Mouse (Mus musculus): Measurements from ENCODE around the gene Psmd8. TPM values are rescaled to one million over a fixed set of nuclear protein-coding genes. Genes with fewer than 3 reads are reported as not detected.
A peak's percentile ranks its signal among the peaks of the same experiment; 100 is the strongest.
"Not testable (repeated sequence)": the region's sequence is repeated elsewhere in the genome, so short reads cannot be mapped to it uniquely, and the experiment has no call there.

The Psmd8 gene
- total and polyA plus RNA-seq, 2 experiments from 2014 or later = 292 to 329 TPM

- Histone ChIP-seq H3K9ac (replicated peaks; ENCODE audit: low read length, poor library complexity, severe bottlenecking) (no peak overlapping the region), H3K4me2 (ENCODE audit: low read depth, low read length, poor library complexity, severe bottlenecking) (no peak overlapping the region), H3K36me3 (ENCODE audit: insufficient read depth, low read length) (no peaks in the 10 kb centered on the region), H3K4me3 (ENCODE audit: low read depth, low read length) (no peak overlapping the region), H3K27ac (ENCODE audit: low read depth, low read length) (no peak overlapping the region), H3K27me3 (ENCODE audit: insufficient read depth, low read length) (no peaks in the 10 kb centered on the region), H3K9me3 (ENCODE audit: low read length) (no peaks in the 10 kb centered on the region), H3K4me1 (ENCODE audit: insufficient read depth, low read length) (no peaks in the 10 kb centered on the region)
- TF ChIP-seq CTCF (IDR thresholded peaks at IDR 0.05) = no peak
- DNase-seq (ENCODE audit: low spot score) (no peak), ATAC-seq (ENCODE audit: low FRiP score) (no peak)
- WGBS = 79% methylated on average over 6 of the region's 6 CpGs
Measured at GRCm38 (mm10) chr7:29202577-29202976, 22.1 kb upstream of the Psmd8 start.

GRCm38 (mm10) chr7:29194230-29194629 is 13.7 kb upstream of the Psmd8 start:
- not testable (repeated sequence) for H3K27me3 ChIP-seq (ENCODE audit: insufficient read depth, low read length); ATAC-seq (ENCODE audit: low FRiP score); H3K9ac ChIP-seq (replicated peaks; ENCODE audit: low read length, poor library complexity, severe bottlenecking); H3K27ac ChIP-seq (ENCODE audit: low read depth, low read length); H3K4me2 ChIP-seq (ENCODE audit: low read depth, low read length, poor library complexity, severe bottlenecking); H3K9me3 ChIP-seq (ENCODE audit: low read length); H3K4me1 ChIP-seq (ENCODE audit: insufficient read depth, low read length); H3K36me3 ChIP-seq (ENCODE audit: insufficient read depth, low read length); H3K4me3 ChIP-seq (ENCODE audit: low read depth, low read length); DNase-seq (ENCODE audit: low spot score)
- 93% methylated on average over 1 of the region's 1 CpGs for WGBS

- H3K36me3 ChIP-seq (ENCODE audit: insufficient read depth, low read length); DNase-seq (ENCODE audit: low spot score); H3K9ac ChIP-seq (replicated peaks; ENCODE audit: low read length, poor library complexity, severe bottlenecking); H3K4me1 ChIP-seq (ENCODE audit: insufficient read depth, low read length); H3K27ac ChIP-seq (ENCODE audit: low read depth, low read length); H3K27me3 ChIP-seq (ENCODE audit: insufficient read depth, low read length); ATAC-seq (ENCODE audit: low FRiP score); H3K9me3 ChIP-seq (ENCODE audit: low read length); H3K4me2 ChIP-seq (ENCODE audit: low read depth, low read length, poor library complexity, severe bottlenecking); H3K4me3 ChIP-seq (ENCODE audit: low read depth, low read length): not testable (repeated sequence)
- WGBS = 83% methylated on average over 4 of the region's 4 CpGs
Measured at GRCm38 (mm10) chr7:29181323-29181722, 822 bp upstream of the Psmd8 start.

- DNase-seq (ENCODE audit: low spot score) (no peak), ATAC-seq (ENCODE audit: low FRiP score) (peak; percentile 38)
- peaks cover 10% of the 10 kb centered on the region for H3K4me1 ChIP-seq (ENCODE audit: insufficient read depth, low read length)
- peaks cover 4% of the 10 kb centered on the region for H3K36me3 ChIP-seq (ENCODE audit: insufficient read depth, low read length)
- 37% methylated on average over 5 of the region's 5 CpGs for WGBS
- H3K4me3 ChIP-seq (ENCODE audit: low read depth, low read length) = peak overlapping the region; percentile 73
- no peak overlapping the region for H3K9ac ChIP-seq (replicated peaks; ENCODE audit: low read length, poor library complexity, severe bottlenecking)
- peak overlapping the region; percentile 83 for H3K4me2 ChIP-seq (ENCODE audit: low read depth, low read length, poor library complexity, severe bottlenecking)
- H3K27me3 ChIP-seq (ENCODE audit: insufficient read depth, low read length) = no peaks in the 10 kb centered on the region
- TF ChIP-seq CTCF (IDR thresholded peaks at IDR 0.05) = no peak; the same call in 1 of the 2 replicates
- H3K27ac ChIP-seq (ENCODE audit: low read depth, low read length) = peak overlapping the region; percentile 45; the same call in 1 of the 2 replicates
- no peaks in the 10 kb centered on the region for H3K9me3 ChIP-seq (ENCODE audit: low read length)
Measured at GRCm38 (mm10) chr7:29180854-29181236, 344 bp upstream of the Psmd8 start.

- no peak for DNase-seq (ENCODE audit: low spot score)
- peak overlapping the region; percentile 73 for H3K4me3 ChIP-seq (ENCODE audit: low read depth, low read length)
- H3K27me3 ChIP-seq (ENCODE audit: insufficient read depth, low read length) = no peaks in the 10 kb centered on the region
- peaks cover 18% of the 10 kb centered on the region for H3K36me3 ChIP-seq (ENCODE audit: insufficient read depth, low read length)
- TF ChIP-seq CTCF (IDR thresholded peaks at IDR 0.05) = no peak
- no peaks in the 10 kb centered on the region for H3K9me3 ChIP-seq (ENCODE audit: low read length)
- 46% methylated on average over 7 of the region's 7 CpGs for WGBS
- no peak for ATAC-seq (ENCODE audit: low FRiP score)
- H3K9ac ChIP-seq (replicated peaks; ENCODE audit: low read length, poor library complexity, severe bottlenecking) = peak overlapping the region; percentile 77; the same call in 1 of the 2 replicates
- peaks cover 10% of the 10 kb centered on the region for H3K4me1 ChIP-seq (ENCODE audit: insufficient read depth, low read length)
- peak overlapping the region; percentile 83 for H3K4me2 ChIP-seq (ENCODE audit: low read depth, low read length, poor library complexity, severe bottlenecking)
- H3K27ac ChIP-seq (ENCODE audit: low read depth, low read length) = no peak overlapping the region
Measured at GRCm38 (mm10) chr7:29179323-29179722, 1.2 kb downstream of the Psmd8 start.

- ATAC-seq (ENCODE audit: low FRiP score) = no peak
Measured at GRCm38 (mm10) chr7:29178106-29178505, 2.4 kb downstream of the Psmd8 start.

More at GRCm38 (mm10) chr7:29178106-29178505, 2.4 kb downstream of the Psmd8 start:
- no peak overlapping the region for H3K27ac ChIP-seq (ENCODE audit: low read depth, low read length)
- 89% methylated on average over 4 of the region's 4 CpGs for WGBS
- H3K4me2 ChIP-seq (ENCODE audit: low read depth, low read length, poor library complexity, severe bottlenecking) = no peak overlapping the region
- H3K27me3 ChIP-seq (ENCODE audit: insufficient read depth, low read length) = peaks cover 9% of the 10 kb centered on the region
- H3K4me3 ChIP-seq (ENCODE audit: low read depth, low read length) = no peak overlapping the region
- peak; percentile 46 for TF ChIP-seq CTCF (IDR thresholded peaks at IDR 0.05)
- no peak overlapping the region for H3K9ac ChIP-seq (replicated peaks; ENCODE audit: low read length, poor library complexity, severe bottlenecking)
- peaks cover 31% of the 10 kb centered on the region for H3K36me3 ChIP-seq (ENCODE audit: insufficient read depth, low read length)
- no peak for DNase-seq (ENCODE audit: low spot score)
- peaks cover 10% of the 10 kb centered on the region for H3K4me1 ChIP-seq (ENCODE audit: insufficient read depth, low read length)
- no peaks in the 10 kb centered on the region for H3K9me3 ChIP-seq (ENCODE audit: low read length)

All from midbrain, postnatal 0 days (tissue).